ENCODE assay signal across 8 mouse cellular contexts in genomic region chr3:103280875-103281274, GRCm38 (mm10). TPM values are rescaled to one million over a fixed set of nuclear protein-coding genes. Genes with fewer than 3 reads are reported as not detected.
A peak's percentile ranks its signal among the peaks of the same experiment; 100 is the strongest.
DNase-seq lines count a peak whose midpoint lies in the region; ATAC-seq and TF ChIP-seq lines count a peak whose summit lies in the region.

No protein-coding gene starts in this region.

- DNase-seq in liver, adult 2 months (ENCODE audit: extremely low read depth, low read depth, low spot score), result no peak
- DNase-seq in liver, result no peak
- no peak for DNase-seq in embryonic facial prominence, embryonic 10.5 days (ENCODE audit: low spot score)
- no peak for DNase-seq in frontal cortex, adult 2 months (ENCODE audit: extremely low spot score in 1 of 2, low spot score in 1 of 2)
- DNase-seq in adrenal gland, postnatal 36 days, result no peak
- no peak for DNase-seq in right cerebral cortex, postnatal 36 days (ENCODE audit: low spot score in 2 of 2)

- H3K27ac ChIP-seq in liver, adult 2 months (replicated peaks; ENCODE audit: insufficient read depth, low read depth, low read length), result no peak overlapping the region
- H3K27ac ChIP-seq in embryonic facial prominence, embryonic 10.5 days (replicated peaks), result peak overlapping the region; percentile 99
- H3K27ac ChIP-seq in intestine, postnatal 0 days (ENCODE audit: low read depth, low read length), result no peak overlapping the region
- H3K27ac ChIP-seq in midbrain, embryonic 13.5 days, result peak overlapping the region; percentile 97

- no peaks in the 10 kb centered on the region for H3K27me3 ChIP-seq in liver, adult 2 months (ENCODE audit: control insufficient read depth, insufficient read depth, low read length)
- H3K27me3 ChIP-seq in embryonic facial prominence, embryonic 10.5 days (replicated peaks; ENCODE audit: low read depth, poor library complexity, severe bottlenecking), result no peaks in the 10 kb centered on the region
- H3K27me3 ChIP-seq in intestine, postnatal 0 days (replicated peaks; ENCODE audit: control insufficient read depth, insufficient read depth, low read length), result no peaks in the 10 kb centered on the region
- no peaks in the 10 kb centered on the region for H3K27me3 ChIP-seq in midbrain, embryonic 13.5 days

- 33% methylated on average over 5 of the region's 5 CpGs for WGBS in liver, adult 2 months
- WGBS in embryonic facial prominence, embryonic 10.5 days, result 36% methylated on average over 5 of the region's 5 CpGs
- 23% methylated on average over 5 of the region's 5 CpGs for WGBS in intestine, postnatal 0 days
- 34% methylated on average over 5 of the region's 5 CpGs for WGBS in midbrain, embryonic 13.5 days

- H3K4me3 ChIP-seq in liver, adult 2 months (ENCODE audit: insufficient read depth, low read depth, low read length), result peak overlapping the region; percentile 87
- H3K4me3 ChIP-seq in embryonic facial prominence, embryonic 10.5 days, result peak overlapping the region; percentile 100
- H3K4me3 ChIP-seq in intestine, postnatal 0 days (ENCODE audit: low read depth, low read length), result peak overlapping the region; percentile 96
- peak overlapping the region; percentile 97 for H3K4me3 ChIP-seq in midbrain, embryonic 13.5 days (replicated peaks)

- peaks cover 28% of the 10 kb centered on the region for H3K79me2 ChIP-seq in liver, adult 2 months (ENCODE audit: control insufficient read depth, insufficient read depth, low read length)

- ATAC-seq in intestine, postnatal 0 days, result no peak
- ATAC-seq in midbrain, embryonic 13.5 days, result no peak

- H3K4me2 ChIP-seq in intestine, postnatal 0 days (replicated peaks; ENCODE audit: low read depth), result peak overlapping the region; percentile 76
- peak overlapping the region; percentile 94 for H3K4me2 ChIP-seq in midbrain, embryonic 13.5 days (replicated peaks)

- no peaks in the 10 kb centered on the region for H3K9me3 ChIP-seq in embryonic facial prominence, embryonic 10.5 days
- no peaks in the 10 kb centered on the region for H3K9me3 ChIP-seq in intestine, postnatal 0 days (ENCODE audit: control insufficient read depth)
- H3K9me3 ChIP-seq in midbrain, embryonic 13.5 days, result no peaks in the 10 kb centered on the region

- peak overlapping the region; percentile 94 for H3K9ac ChIP-seq in liver, adult 2 months (ENCODE audit: low read depth, low read length)
- peak overlapping the region; percentile 96 for H3K9ac ChIP-seq in intestine, postnatal 0 days (ENCODE audit: low read depth, low read length)
- H3K9ac ChIP-seq in midbrain, embryonic 13.5 days (replicated peaks), result peak overlapping the region; percentile 98

- no peak for TF ChIP-seq POLR2A in liver, adult 2 months (IDR thresholded peaks at IDR 0.05; ENCODE audit: extremely low read depth, insufficient read depth, low read length)

- no peaks in the 10 kb centered on the region for H3K36me3 ChIP-seq in liver, adult 2 months (ENCODE audit: control insufficient read depth, insufficient read depth, low read length)
- peaks cover 37% of the 10 kb centered on the region for H3K36me3 ChIP-seq in embryonic facial prominence, embryonic 10.5 days (replicated peaks)
- H3K36me3 ChIP-seq in intestine, postnatal 0 days (ENCODE audit: control insufficient read depth, insufficient read depth), result no peaks in the 10 kb centered on the region
- H3K36me3 ChIP-seq in midbrain, embryonic 13.5 days, result peaks cover 7% of the 10 kb centered on the region

- TF ChIP-seq CTCF in liver, adult 2 months (IDR thresholded peaks at IDR 0.05; ENCODE audit: low read depth, low read length), result no peak
- TF ChIP-seq CTCF in intestine, postnatal 0 days (IDR thresholded peaks at IDR 0.05; ENCODE audit: low read depth), result 0 out of 2 replicates have a peak, but pooled peaks have one; percentile 3

- H3K4me1 ChIP-seq in liver, adult 2 months (ENCODE audit: control insufficient read depth, insufficient read depth, low read length), result peaks cover 8% of the 10 kb centered on the region
- peaks cover 25% of the 10 kb centered on the region for H3K4me1 ChIP-seq in embryonic facial prominence, embryonic 10.5 days
- peaks cover 4% of the 10 kb centered on the region for H3K4me1 ChIP-seq in intestine, postnatal 0 days (replicated peaks; ENCODE audit: control insufficient read depth, insufficient read depth, low read length)
- peaks cover 29% of the 10 kb centered on the region for H3K4me1 ChIP-seq in midbrain, embryonic 13.5 days (replicated peaks)

RNA-seq across cellular contexts. Expression of gene Trim33, which starts 1.8 kb away (rescaled TPM):
- total RNA-seq in liver, adult 2 months (2014; rRNA removed), result 12.5 and 13.4 TPM in 2 replicates
- 3.2 and 4.2 TPM in 2 replicates for polyA plus RNA-seq in liver, adult 2 months (2012; rRNA removed)
- 34.2 and 35.4 TPM in 2 replicates for polyA plus RNA-seq in embryonic facial prominence, embryonic 10.5 days (2016; fragmentation: Nextera tagmentation; extraction: Ambion mirVana)
- 7.3 and 7.6 TPM in 2 replicates for polyA plus RNA-seq in intestine, postnatal 0 days (2015; fragmentation: Nextera tagmentation; extraction: Ambion mirVana)
- polyA plus RNA-seq in midbrain, embryonic 13.5 days (2015; fragmentation: Nextera tagmentation; extraction: Ambion mirVana), result 38.4 and 42.0 TPM in 2 replicates
- polyA plus RNA-seq in frontal cortex, adult 2 months (2012; rRNA removed), result 20.0 and 21.0 TPM in 2 replicates
- total RNA-seq in adrenal gland, postnatal 36 days (2021), result 10 to 100 TPM; 33.5 to 43.5 TPM

Comparison
In these comparisons a context has a peak if more than half of its experiments do, and no peak if none do; other contexts are left out.
1. H3K27ac ChIP-seq: peak in embryonic facial prominence, embryonic 10.5 days (single experiment) and midbrain, embryonic 13.5 days (single experiment); none in liver, adult 2 months (single experiment) and intestine, postnatal 0 days (single experiment).
2. Peak in every context shown above with its lines, with median percentiles within 50 percentile points of each other: H3K4me3 ChIP-seq and H3K9ac ChIP-seq.